ENCODE assay signal across 8 mouse cellular contexts in genomic region chr2:44526110-44527032, GRCm38 (mm10).
DNase-seq lines count a peak whose midpoint lies in the region; ATAC-seq lines count a peak whose summit lies in the region.

No protein-coding gene starts in this region.

- H3K36me3 ChIP-seq in hindbrain, embryonic 10.5 days: no peaks in the 10 kb centered on the region
- H3K36me3 ChIP-seq in hindbrain, embryonic 13.5 days: no peaks in the 10 kb centered on the region
- no peaks in the 10 kb centered on the region for H3K36me3 ChIP-seq in heart, embryonic 13.5 days
- no peaks in the 10 kb centered on the region for H3K36me3 ChIP-seq in neural tube, embryonic 13.5 days

- H3K4me3 ChIP-seq in hindbrain, embryonic 10.5 days: no peak overlapping the region
- H3K4me3 ChIP-seq in hindbrain, embryonic 13.5 days: no peak overlapping the region
- H3K4me3 ChIP-seq in heart, embryonic 13.5 days: no peak overlapping the region
- H3K4me3 ChIP-seq in neural tube, embryonic 13.5 days: no peak overlapping the region

- WGBS in hindbrain, embryonic 10.5 days: 12% methylated on average over 6 of the region's 6 CpGs
- WGBS in hindbrain, embryonic 13.5 days: 11% methylated on average over 6 of the region's 6 CpGs
- WGBS in heart, embryonic 13.5 days: 30% methylated on average over 6 of the region's 6 CpGs
- 14% methylated on average over 6 of the region's 6 CpGs for WGBS in neural tube, embryonic 13.5 days

- peak; percentile 79 for DNase-seq in hindbrain, embryonic 10.5 days (ENCODE audit: low spot score)
- DNase-seq in 3T3-L1 (ENCODE audit: low read depth, low spot score) (peak; percentile 88), adipocyte (ENCODE audit: low spot score) (peak; percentile 41)
- DNase-seq in thymus, postnatal 25 days: no peak

- peak overlapping the region; percentile 87 for H3K27ac ChIP-seq in hindbrain, embryonic 10.5 days
- no peak overlapping the region for H3K27ac ChIP-seq in hindbrain, embryonic 13.5 days
- peak overlapping the region; percentile 20; the same call in 1 of the 2 replicates for H3K27ac ChIP-seq in heart, embryonic 13.5 days (replicated peaks)
- H3K27ac ChIP-seq in neural tube, embryonic 13.5 days (replicated peaks): no peak overlapping the region

- peaks cover 38% of the 10 kb centered on the region for H3K4me1 ChIP-seq in hindbrain, embryonic 10.5 days (replicated peaks)
- peaks cover 17% of the 10 kb centered on the region for H3K4me1 ChIP-seq in hindbrain, embryonic 13.5 days (replicated peaks)
- H3K4me1 ChIP-seq in heart, embryonic 13.5 days: peaks cover 8% of the 10 kb centered on the region
- H3K4me1 ChIP-seq in neural tube, embryonic 13.5 days (replicated peaks): peaks cover 16% of the 10 kb centered on the region

- no peak overlapping the region for H3K4me2 ChIP-seq in hindbrain, embryonic 13.5 days
- H3K4me2 ChIP-seq in heart, embryonic 13.5 days: no peak overlapping the region
- no peak overlapping the region for H3K4me2 ChIP-seq in neural tube, embryonic 13.5 days

- no peak for ATAC-seq in hindbrain, embryonic 13.5 days (ENCODE audit: low FRiP score)
- no peak for ATAC-seq in heart, embryonic 13.5 days (ENCODE audit: extremely low read depth, insufficient number of reproducible peaks, low FRiP score, low TSS enrichment)
- ATAC-seq in neural tube, embryonic 13.5 days (ENCODE audit: low read depth): peak; percentile 53; the same call in 1 of the 2 replicates
- ATAC-seq in erythroid progenitor cell, adult 5-6 weeks (replicated peaks; ENCODE audit: low FRiP score, poor library complexity, severe bottlenecking): no peak

- no peaks in the 10 kb centered on the region; the same call in 1 of the 2 replicates for H3K27me3 ChIP-seq in hindbrain, embryonic 10.5 days (ENCODE audit: insufficient read depth, poor library complexity, severe bottlenecking)
- no peaks in the 10 kb centered on the region for H3K27me3 ChIP-seq in hindbrain, embryonic 13.5 days
- no peaks in the 10 kb centered on the region for H3K27me3 ChIP-seq in heart, embryonic 13.5 days (replicated peaks)
- no peaks in the 10 kb centered on the region for H3K27me3 ChIP-seq in neural tube, embryonic 13.5 days

- H3K9me3 ChIP-seq in hindbrain, embryonic 10.5 days: no peaks in the 10 kb centered on the region
- no peaks in the 10 kb centered on the region for H3K9me3 ChIP-seq in hindbrain, embryonic 13.5 days
- no peaks in the 10 kb centered on the region for H3K9me3 ChIP-seq in heart, embryonic 13.5 days
- H3K9me3 ChIP-seq in neural tube, embryonic 13.5 days: no peaks in the 10 kb centered on the region

- no peak overlapping the region for H3K9ac ChIP-seq in hindbrain, embryonic 13.5 days
- no peak overlapping the region; the same call in 1 of the 2 replicates for H3K9ac ChIP-seq in heart, embryonic 13.5 days
- H3K9ac ChIP-seq in neural tube, embryonic 13.5 days: no peak overlapping the region

Comparison
In these comparisons a context has a peak if more than half of its experiments do, and no peak if none do; other contexts are left out.
1. H3K27ac ChIP-seq: peak in hindbrain, embryonic 10.5 days (single experiment) and heart, embryonic 13.5 days (single experiment); none in hindbrain, embryonic 13.5 days (single experiment) and neural tube, embryonic 13.5 days (single experiment).